Mouse (Mus musculus) C2C12 (cell line): ENCODE results near the gene Tecpr2.

Source experiments
- CEBPB ChIP-seq: IDR thresholded peaks from one replicate; pipeline ENCODE4 v1.6.1; 2011; ENCODE audit warnings: low read depth, mild to moderate bottlenecking, control low read depth, moderate library complexity
- CTCF ChIP-seq: IDR thresholded peaks from one replicate; pipeline ENCODE4 v1.5.1; 2011; ENCODE audit not compliant: control insufficient read depth, insufficient read depth, insufficient read length
- FOSL1 ChIP-seq: IDR thresholded peaks from one replicate; pipeline ENCODE4 v1.8.0; 2011; ENCODE audit warnings: mild to moderate bottlenecking, low read length; ENCODE audit not compliant: poor library complexity, insufficient read depth, severe bottlenecking
- MAX ChIP-seq: IDR thresholded peaks from one replicate; pipeline ENCODE4 v1.6.1; 2011; ENCODE audit warnings: mild to moderate bottlenecking, control low read depth
- MYOD1 ChIP-seq: IDR thresholded peaks from one replicate; pipeline ENCODE4 v1.6.1; 2011; ENCODE audit warnings: low read depth; ENCODE audit not compliant: control insufficient read depth, insufficient read length
- MYOG ChIP-seq: IDR thresholded peaks from one replicate; pipeline ENCODE4 v1.6.1; 2011; ENCODE audit not compliant: control insufficient read depth, insufficient read length; ENCODE audit errors: extremely low read depth
- USF1 ChIP-seq: IDR thresholded peaks from one replicate; pipeline ENCODE4 v1.6.1; 2011; ENCODE audit warnings: low read depth, mild to moderate bottlenecking, control low read depth, moderate library complexity

DNA sequence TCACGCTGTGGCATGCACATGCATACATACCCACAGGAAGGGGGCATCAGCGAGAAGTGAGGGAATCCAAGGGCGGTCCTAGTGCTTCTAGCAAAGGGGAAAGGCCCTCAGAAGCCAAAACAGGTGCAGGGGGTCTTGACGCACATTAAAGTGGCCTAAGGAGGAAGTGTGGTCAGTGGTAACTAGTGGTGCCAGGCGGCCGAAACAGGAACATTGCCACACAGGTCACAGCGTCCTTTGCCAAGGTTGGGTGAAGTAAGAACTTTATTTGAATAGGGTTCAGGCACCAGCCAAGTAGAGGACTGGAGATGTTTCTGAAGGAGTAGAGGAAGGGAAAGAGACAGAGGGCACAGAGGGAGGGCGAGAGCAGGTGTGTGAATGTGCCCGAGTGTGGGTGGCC is 96.1 kb downstream of the Tecpr2 start:
- TF ChIP-seq USF1 (no peak), CTCF (no peak), FOSL1 (no peak), CEBPB (no peak), MAX (no peak), MYOD1 (no peak), MYOG (no peak)
